Mouse (Mus musculus) thymus, adult 2 months (tissue): ENCODE data around the gene Ntn1.

Experiments
- CTCF ChIP-seq: fragments of 200-500 bp; IDR thresholded peaks from 2 replicates; pipeline ENCODE4 v1.5.1; 2012; ENCODE audit warnings: mild to moderate bottlenecking, control low read depth, low read length, moderate library complexity, borderline replicate concordance; ENCODE audit not compliant: control insufficient read depth, poor library complexity, insufficient read depth; ENCODE audit errors: extremely low read depth
- POLR2A ChIP-seq: fragments of 200-500 bp; IDR thresholded peaks from 2 replicates; pipeline ENCODE4 v1.6.1; 2012; ENCODE audit warnings: mild to moderate bottlenecking, low read length, control low read depth, moderate library complexity; ENCODE audit not compliant: control insufficient read depth, poor library complexity, insufficient read depth; ENCODE audit errors: extremely low read depth

GRCm38 (mm10) chr11:68196566-68196965, 204.1 kb downstream of the Ntn1 start:
- TF ChIP-seq CTCF (no peak), POLR2A (no peak)
